Mouse (Mus musculus) CD4-positive, CD25-positive, alpha-beta regulatory T cell, adult 4 months (primary cell): Measurements from ENCODE around the gene Mark4. TPM values are rescaled to one million over a fixed set of nuclear protein-coding genes. Genes with fewer than 3 reads are reported as not detected.
A peak's percentile ranks its signal among the peaks of the same experiment; 100 is the strongest.

Experiments used
- ATAC-seq: one replicate; pipeline ENCODE4 v1.8.0; 2017
- polyA plus RNA-seq, 2 experiments: library from polyadenylated mRNA; unstranded; fragments of 100-300 nt; shearing (Covaris generic); gene quantifications; one replicate each; pipeline ENCODE4 v1.2.1; 2017

Gene Mark4
- polyA plus RNA-seq, 2 experiments from 2014 or later: 0.91 to 1.3 TPM

- no peak for ATAC-seq
Observed at GRCm38 (mm10) chr7:19432475-19432874, 26.1 kb downstream of the Mark4 start.

DNA sequence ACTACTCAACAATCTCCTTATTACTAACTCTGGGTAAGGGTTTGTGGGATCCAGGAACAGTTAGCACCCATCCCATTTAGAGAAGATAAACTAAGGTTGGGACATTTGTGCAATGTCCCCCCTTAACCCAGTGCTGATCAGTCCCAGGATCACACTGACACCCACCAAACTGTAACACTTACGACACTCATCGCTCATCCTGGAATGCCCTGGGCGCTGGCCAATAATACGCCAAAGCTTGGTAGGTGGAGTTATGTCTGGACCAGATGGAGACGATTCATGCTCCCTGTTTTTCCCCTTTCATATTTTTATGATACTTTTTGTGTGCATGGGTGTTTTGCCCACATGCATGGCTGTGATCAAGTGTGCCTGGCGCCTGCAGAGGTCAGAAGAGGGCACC, 28.2 kb downstream of the Mark4 start:
- no peak for ATAC-seq

- ATAC-seq: no peak
Observed at GRCm38 (mm10) chr7:19429726-19430125, 28.9 kb downstream of the Mark4 start.

DNA sequence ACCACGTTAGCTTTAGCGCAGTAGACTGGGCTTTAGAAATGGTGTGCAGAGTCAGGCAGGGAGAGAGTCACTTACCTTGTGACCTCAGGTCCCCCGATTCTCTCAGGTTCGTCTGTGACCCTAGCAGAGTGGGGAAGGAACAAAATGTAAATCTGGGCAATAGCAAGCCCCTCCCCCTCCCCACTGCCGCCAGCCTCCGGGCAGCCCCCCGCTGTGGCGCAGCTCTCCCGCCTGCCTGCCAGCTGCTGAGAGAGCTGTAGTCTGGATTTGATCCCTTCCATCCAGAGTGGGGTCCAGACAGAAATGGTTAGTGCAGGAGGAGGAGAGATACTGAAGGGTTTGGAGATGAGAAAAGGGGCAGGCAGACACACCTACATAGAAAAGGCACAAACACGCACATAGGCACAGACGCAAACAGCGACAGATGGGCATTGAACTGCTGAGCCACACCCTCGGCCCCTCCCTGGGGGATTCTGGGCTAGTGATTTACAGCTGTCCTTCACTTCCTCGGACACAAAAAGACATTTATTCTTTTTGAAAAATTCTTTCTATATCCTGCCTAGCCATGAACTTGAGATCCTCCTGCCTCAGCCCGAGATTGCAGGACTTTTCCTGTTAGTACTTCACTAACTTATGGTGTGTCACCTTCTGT, 30.5 kb downstream of the Mark4 start:
- no peak for ATAC-seq

GRCm38 (mm10) chr7:19426888-19427287, 31.7 kb downstream of the Mark4 start:
- ATAC-seq: no peak

GRCm38 (mm10) chr7:19426349-19426748, 32.3 kb downstream of the Mark4 start:
- ATAC-seq: no peak

DNA sequence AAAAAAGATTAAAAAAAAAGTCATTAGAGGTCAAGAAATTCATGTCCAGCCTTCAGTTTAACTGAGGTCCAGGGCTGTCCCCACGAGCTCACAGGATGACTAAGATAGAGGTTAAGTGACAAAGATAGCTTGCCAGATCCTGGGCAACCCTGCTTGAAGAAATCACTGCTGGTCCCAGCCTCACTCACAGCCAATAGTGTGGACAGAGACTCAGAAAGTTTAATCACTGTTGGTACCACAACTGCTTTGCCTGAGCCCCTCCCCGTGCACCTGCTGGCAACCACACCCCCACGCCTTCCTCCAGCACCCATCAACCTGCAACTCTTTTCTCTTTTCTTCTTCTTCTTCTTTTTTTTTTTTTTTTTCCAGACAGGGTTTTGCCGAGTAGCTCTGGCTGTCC, 34.6 kb downstream of the Mark4 start:
- ATAC-seq: no peak

GRCm38 (mm10) chr7:19423083-19423482, 35.5 kb downstream of the Mark4 start:
- no peak for ATAC-seq

GRCm38 (mm10) chr7:19420821-19421636, 37.6 kb downstream of the Mark4 start:
- ATAC-seq: peak; percentile 99

DNA sequence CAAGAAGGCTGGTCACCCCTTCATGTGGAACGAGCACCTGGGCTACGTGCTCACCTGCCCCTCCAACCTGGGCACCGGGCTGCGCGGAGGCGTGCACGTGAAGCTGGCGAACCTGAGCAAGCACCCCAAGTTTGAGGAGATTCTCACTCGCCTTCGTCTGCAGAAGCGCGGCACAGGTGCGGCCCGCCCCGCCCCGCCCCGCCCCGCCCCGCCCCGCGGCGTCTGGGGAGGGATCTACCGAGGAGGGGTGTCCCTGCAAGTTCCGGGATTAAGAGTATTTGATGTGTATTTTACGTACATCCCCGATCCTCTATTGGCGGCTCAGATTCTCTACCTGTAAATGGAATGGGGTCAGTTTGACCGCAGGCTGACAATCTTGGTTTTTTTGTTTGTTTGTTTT, 38.5 kb downstream of the Mark4 start:
- ATAC-seq: peak; percentile 10

- no peak for ATAC-seq
Observed at GRCm38 (mm10) chr7:19416590-19416989, 42.0 kb downstream of the Mark4 start.

DNA sequence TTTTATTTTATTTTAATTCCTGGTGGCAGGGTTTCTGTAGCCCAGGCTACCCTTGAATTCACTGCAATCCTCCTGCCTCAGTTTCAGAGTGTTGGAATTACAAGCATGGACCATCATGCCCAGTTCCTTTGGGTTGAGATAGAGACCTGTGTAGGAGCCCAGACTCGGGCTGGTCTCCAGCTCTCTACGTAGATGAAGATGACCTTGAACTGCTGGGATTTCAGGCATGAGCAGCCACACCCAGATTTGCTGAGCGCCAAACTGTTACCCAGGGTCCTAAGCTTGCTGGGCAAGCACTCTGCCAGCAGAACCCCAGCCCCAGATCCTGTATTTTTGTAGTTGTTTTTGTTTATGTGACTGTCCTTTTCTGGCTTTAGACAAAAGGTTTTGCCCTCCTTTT, 45.1 kb downstream of the Mark4 start:
- no peak for ATAC-seq

GRCm38 (mm10) chr7:19411783-19412182, 46.8 kb downstream of the Mark4 start:
- ATAC-seq: no peak

- no peak for ATAC-seq
Observed at GRCm38 (mm10) chr7:19410766-19411344, 47.8 kb downstream of the Mark4 start.

DNA sequence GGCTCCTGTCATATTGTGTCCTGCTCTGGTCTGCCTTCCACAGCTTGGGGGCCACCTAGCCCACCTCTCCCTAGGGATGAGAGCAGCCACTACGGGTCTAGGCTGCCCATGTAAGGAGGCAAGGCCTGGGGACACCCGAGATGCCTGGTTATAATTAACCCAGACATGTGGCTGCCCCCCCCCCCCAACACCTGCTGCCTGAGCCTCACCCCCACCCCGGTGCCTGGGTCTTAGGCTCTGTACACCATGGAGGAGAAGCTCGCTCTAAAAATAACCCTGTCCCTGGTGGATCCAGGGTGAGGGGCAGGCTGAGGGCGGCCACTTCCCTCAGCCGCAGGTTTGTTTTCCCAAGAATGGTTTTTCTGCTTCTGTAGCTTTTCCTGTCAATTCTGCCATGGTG, 48.9 kb downstream of the Mark4 start:
- ATAC-seq: no peak

GRCm38 (mm10) chr7:19405417-19405816, 53.2 kb downstream of the Mark4 start:
- ATAC-seq: peak; percentile 74

GRCm38 (mm10) chr7:19404476-19404875, 54.1 kb downstream of the Mark4 start, which contains the start of gene Ckm:
Gene Ckm, plus strand, starts transcription at chr7:19404776.
- no peak for ATAC-seq

DNA sequence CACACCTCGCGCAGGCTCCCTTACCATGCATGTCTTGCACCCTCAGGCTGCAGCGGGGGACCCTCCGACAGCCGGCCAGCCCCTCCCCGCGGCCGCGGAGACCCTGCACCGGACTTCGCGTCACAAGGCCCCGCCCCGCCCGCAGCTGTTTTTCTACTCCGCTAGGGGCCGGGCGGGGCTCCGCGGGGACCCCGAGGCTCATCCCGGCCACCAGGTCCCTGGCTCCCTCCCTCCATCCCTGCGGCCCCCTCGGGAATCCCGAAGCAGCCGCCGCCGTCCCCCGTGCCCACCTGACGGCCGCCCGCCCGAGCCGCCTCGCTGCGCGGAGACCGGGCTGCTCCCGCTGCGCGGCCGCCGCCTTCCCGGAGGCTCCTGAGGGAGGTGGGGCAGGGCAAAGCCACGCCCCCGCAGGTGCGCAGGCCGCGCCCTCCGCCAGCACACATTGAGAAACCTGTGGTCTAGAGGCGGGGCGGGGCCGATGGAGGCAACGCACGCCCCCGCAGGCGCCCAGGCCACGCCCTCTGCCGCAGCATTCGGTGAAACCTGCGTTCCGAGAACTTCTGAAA, 54.8 kb downstream of the Mark4 start, which contains the start of gene Klc3:
TSS of gene Klc3 (minus strand) at position 374 of the 566 bp plus-strand sequence.
- ATAC-seq: peak; percentile 78

- ATAC-seq: no peak
Observed at GRCm38 (mm10) chr7:19402535-19403112, 56.0 kb downstream of the Mark4 start.

DNA sequence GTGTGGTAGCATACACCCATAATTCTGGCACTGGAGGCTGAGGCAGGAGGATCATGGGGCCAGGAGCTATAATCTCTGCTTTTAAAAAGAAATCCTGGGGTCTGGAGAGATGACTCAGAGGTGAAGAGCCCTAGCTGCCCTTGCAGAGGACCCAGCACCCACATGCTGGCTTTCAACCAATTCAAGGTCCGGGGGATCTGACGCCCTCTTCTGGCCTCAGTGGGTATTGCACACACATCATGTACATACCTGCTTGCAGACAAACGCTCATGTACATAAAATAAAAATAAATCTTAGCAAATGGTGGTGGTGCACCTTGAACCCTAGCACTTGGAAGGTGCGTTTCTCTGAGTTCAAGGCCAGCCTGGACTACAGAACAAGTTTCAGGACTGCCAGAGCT, 57.7 kb downstream of the Mark4 start:
- ATAC-seq: no peak

- peak; percentile 75 for ATAC-seq
Observed at GRCm38 (mm10) chr7:19399496-19400280, 58.9 kb downstream of the Mark4 start.

DNA sequence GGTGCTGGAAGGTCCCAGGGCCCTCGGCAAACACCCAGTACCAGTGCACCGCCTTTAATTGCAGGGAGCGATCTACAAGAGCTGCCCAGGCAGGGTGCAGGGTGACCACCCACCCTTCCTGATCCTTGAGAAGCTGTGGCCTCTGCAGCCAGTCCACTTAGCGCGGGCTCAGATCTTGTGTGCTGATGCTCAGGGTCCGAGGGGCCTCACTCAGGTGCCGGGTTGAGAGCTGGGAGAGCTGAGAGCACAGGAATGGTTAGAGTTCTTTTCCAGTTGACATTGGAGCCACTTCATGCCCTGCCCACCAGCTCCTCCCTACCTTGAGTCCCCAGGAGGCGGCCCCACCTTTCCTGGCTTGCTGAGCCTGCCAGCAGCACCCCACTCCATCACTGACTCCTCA, 64.1 kb downstream of the Mark4 start:
- no peak for ATAC-seq
